Mouse (Mus musculus): Measurements from ENCODE around the gene Prkca.

DNA sequence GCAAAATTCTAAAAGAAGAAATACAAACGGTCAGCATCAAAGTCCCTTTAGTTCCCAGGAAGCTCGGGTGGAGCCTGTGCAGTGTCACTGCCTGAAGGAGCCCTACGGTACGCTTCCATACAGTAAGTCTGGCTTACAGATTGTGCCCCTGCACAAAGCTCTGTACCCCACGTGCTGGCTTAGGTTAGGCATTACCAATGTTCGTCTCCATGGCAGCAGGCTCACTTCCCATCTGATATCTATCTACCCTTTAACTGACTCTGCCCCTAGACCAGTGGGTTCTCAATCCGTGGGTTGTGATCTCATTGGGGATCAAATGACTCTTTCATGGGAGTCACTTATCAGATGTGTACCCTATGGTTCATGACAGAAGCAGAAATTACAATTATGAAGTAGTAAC, 28.0 kb downstream of the Prkca start:
- TF ChIP-seq CTCF (IDR thresholded peaks at IDR 0.05; ENCODE audit: insufficient read depth, low read depth, low read length) (no peak), POLR2A (IDR thresholded peaks at IDR 0.05; ENCODE audit: insufficient read depth, low read depth, low read length) (no peak)

All from olfactory bulb, adult 2 months (tissue).